Mouse (Mus musculus): ENCODE measurements around the gene Mylpf. TPM values are rescaled to one million over a fixed set of nuclear protein-coding genes. Genes with fewer than 3 reads are reported as not detected.

Mylpf gene
- polyA plus RNA-seq, 2 experiments from 2014 or later, result 26.7 to 30.7 TPM

DNA sequence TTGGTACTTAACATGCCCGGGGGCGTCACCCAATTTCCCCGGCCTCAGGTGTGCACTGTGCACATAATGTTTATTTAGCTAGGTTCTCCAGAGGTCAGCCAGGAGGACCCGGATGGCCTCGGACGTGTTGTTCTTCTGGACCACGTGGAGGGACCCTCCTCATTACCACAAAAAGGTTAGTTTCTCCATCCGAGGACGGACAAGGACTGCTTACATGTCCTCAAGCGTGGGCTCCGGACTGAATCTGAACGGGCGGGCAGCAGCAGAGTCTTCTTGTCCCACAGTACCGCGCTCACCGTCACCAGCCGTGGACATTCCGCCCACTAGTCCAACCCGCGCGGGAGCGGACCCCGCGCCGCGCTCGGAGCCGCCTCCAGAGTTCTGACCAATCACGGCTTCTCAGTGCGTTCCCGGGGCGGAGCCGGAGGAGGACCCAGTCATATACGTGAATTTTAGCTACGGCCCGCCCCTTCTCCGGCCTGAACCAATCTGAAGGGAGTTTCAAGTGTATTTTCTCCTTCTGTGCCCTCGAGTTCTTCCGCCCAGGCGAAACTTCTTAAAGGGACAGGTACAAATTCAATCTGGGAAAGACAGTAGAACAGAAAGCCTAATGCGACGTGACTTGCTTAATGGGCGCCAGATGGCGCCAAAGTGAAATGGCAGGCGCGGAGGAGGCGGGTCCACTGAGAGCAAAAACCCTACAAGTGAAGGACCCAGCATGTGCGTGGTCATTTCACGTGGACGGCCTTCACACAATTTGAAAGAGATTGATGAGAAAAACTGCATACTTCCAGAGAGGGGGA, 51.8 kb downstream of the Mylpf start, which contains the start of gene Dctpp1:
Dctpp1 (minus strand) TSS at position 401 of the 803 bp plus-strand sequence.
- peak; percentile 99 for ATAC-seq

DNA sequence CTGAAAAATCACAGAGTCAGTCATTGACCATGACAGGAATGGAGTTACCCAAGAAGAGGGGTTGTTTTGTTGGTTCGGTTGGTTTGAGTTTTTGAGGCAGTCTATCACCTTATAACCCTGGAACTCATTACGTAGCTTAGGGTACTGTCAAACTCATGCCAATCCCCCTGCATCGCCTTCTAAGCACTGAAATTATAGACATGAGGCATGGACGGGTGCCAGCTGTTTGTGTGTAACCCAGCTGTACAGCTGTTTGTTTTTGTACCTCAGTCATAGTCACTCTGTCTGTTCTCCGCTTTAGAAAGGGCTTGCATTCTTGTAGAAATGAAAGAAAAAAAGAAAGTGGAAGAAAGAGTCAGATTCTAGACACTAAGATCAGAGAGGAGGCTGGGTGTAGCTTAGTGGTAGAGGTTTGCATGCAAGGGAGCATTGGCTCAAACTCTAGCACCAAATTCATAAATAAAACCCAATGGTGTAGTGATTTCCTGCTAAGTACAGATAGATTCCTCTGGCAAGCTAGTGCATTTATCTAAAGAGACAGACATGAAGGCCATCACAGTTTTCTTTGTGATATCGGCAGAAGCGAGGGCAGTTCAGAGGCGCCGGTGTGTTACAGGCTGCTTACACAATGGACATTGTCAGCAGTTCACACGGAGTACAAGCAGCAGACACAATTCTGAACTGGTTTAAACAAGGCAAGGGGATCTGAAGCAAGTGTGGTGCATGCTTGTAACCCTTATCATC, 53.7 kb downstream of the Mylpf start:
- ATAC-seq, result no peak

DNA sequence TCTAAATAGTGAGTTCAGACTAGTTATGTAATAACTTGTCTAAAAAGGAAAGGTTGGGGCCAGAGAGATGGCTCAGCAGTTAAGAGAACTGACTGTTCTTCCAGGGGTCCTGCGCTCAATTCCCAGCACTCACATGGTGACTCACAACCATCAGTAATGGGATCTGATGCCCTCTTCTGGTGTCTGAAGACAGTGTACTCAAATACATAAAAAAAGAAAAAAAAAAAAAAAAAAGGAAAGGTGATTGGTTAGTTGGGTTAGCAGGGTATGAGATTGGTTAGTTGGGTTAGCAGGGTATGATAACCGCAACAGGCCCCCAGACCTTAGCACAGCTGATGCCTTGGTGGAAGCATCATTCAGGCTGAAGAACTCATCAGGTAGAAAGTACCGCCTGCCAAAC, 54.8 kb downstream of the Mylpf start:
- ATAC-seq, result no peak

Other genes starting within 250 kb of the Mylpf start
- gene Cdipt, start 233.0 kb upstream of the Mylpf start, polyA plus RNA-seq (2017; shearing (Covaris generic)), result 100 to 1,000 TPM; 119 to 136 TPM
- 1 to 10 TPM in 1 of 2 experiments, under 1 TPM in 1; 0.37 to 1.5 TPM for gene Cdiptos, start 232.8 kb upstream of the Mylpf start, polyA plus RNA-seq (2017; shearing (Covaris generic))
- 10 to 100 TPM; 12.5 to 18.3 TPM for gene Mvp, start 194.3 kb upstream of the Mylpf start, polyA plus RNA-seq (2017; shearing (Covaris generic))
- not detected for gene Pagr1b, start 192.4 kb upstream of the Mylpf start, polyA plus RNA-seq (2017; shearing (Covaris generic))
- 10 to 100 TPM; 39.6 to 56.7 TPM for gene Pagr1a, start 191.5 kb upstream of the Mylpf start, polyA plus RNA-seq (2017; shearing (Covaris generic))
- gene Gm42742, start 187.8 kb upstream of the Mylpf start, polyA plus RNA-seq (2017; shearing (Covaris generic)), result 10 to 100 TPM; 26.4 to 31.8 TPM
- 1 to 10 TPM in 1 of 2 experiments, not detected in 1; 2.1 TPM for gene Prrt2, start 187.7 kb upstream of the Mylpf start, polyA plus RNA-seq (2017; shearing (Covaris generic))
- gene Maz, start 181.9 kb upstream of the Mylpf start, polyA plus RNA-seq (2017; shearing (Covaris generic)), result 10 to 100 TPM; 19.0 to 19.1 TPM
- 10 to 100 TPM; 38.7 to 48.2 TPM for gene Kif22, start 166.4 kb upstream of the Mylpf start, polyA plus RNA-seq (2017; shearing (Covaris generic))
- gene Zg16, start 121.6 kb upstream of the Mylpf start, polyA plus RNA-seq (2017; shearing (Covaris generic)), result not detected
- 100 to 1,000 TPM; 258 to 336 TPM for gene AI467606, start 117.5 kb upstream of the Mylpf start, polyA plus RNA-seq (2017; shearing (Covaris generic))
- 10 to 100 TPM in 1 of 2 experiments, 1 to 10 TPM in 1; 9.2 to 11.7 TPM for gene Qprt, start 86.7 kb upstream of the Mylpf start, polyA plus RNA-seq (2017; shearing (Covaris generic))
- 100 to 1,000 TPM; 157 to 159 TPM for gene Spn, start 71.1 kb upstream of the Mylpf start, polyA plus RNA-seq (2017; shearing (Covaris generic))
- gene Cd2bp2, start 12.8 kb upstream of the Mylpf start, polyA plus RNA-seq (2017; shearing (Covaris generic)), result 10 to 100 TPM; 38.9 to 50.5 TPM
- 10 to 100 TPM; 13.6 to 18.9 TPM for gene Tbc1d10b, start 422 bp upstream of the Mylpf start, polyA plus RNA-seq (2017; shearing (Covaris generic))
- gene Zfp553, start 24.2 kb downstream of the Mylpf start, polyA plus RNA-seq (2017; shearing (Covaris generic)), result 1 to 10 TPM; 4.1 to 8.0 TPM
- gene Sept1, start 24.2 kb downstream of the Mylpf start, polyA plus RNA-seq (2017; shearing (Covaris generic)), result 100 to 1,000 TPM; 811 to 836 TPM
- 1 to 10 TPM in 1 of 2 experiments, under 1 TPM in 1; 0.29 to 1.1 TPM for gene Zfp771, start 35.4 kb downstream of the Mylpf start, polyA plus RNA-seq (2017; shearing (Covaris generic))
- 10 to 100 TPM; 48.1 to 69.5 TPM for gene Dctpp1, start 51.8 kb downstream of the Mylpf start, polyA plus RNA-seq (2017; shearing (Covaris generic))
- gene Sephs2, start 65.2 kb downstream of the Mylpf start, polyA plus RNA-seq (2017; shearing (Covaris generic)), result 10 to 100 TPM; 29.9 to 31.3 TPM
- gene Itgal, start 87.4 kb downstream of the Mylpf start, polyA plus RNA-seq (2017; shearing (Covaris generic)), result 100 to 1,000 TPM; 149 to 232 TPM
- gene Zfp768, start 136.7 kb downstream of the Mylpf start, polyA plus RNA-seq (2017; shearing (Covaris generic)), result under 1 TPM in 1 of 2 experiments, not detected in 1; 0.19 TPM
- gene Zfp747, start 167.2 kb downstream of the Mylpf start, polyA plus RNA-seq (2017; shearing (Covaris generic)), result 10 to 100 TPM in 1 of 2 experiments, 1 to 10 TPM in 1; 9.9 to 11.2 TPM
- gene 9130019O22Rik, start 178.3 kb downstream of the Mylpf start, polyA plus RNA-seq (2017; shearing (Covaris generic)), result 1 to 10 TPM; 7.4 to 8.9 TPM
- 1 to 10 TPM; 4.0 to 6.1 TPM for gene E430018J23Rik, start 184.7 kb downstream of the Mylpf start, polyA plus RNA-seq (2017; shearing (Covaris generic))
- 1 to 10 TPM; 5.7 to 8.3 TPM for gene Zfp764, start 197.9 kb downstream of the Mylpf start, polyA plus RNA-seq (2017; shearing (Covaris generic))
- 10 to 100 TPM; 22.5 to 25.5 TPM for gene Zfp688, start 213.2 kb downstream of the Mylpf start, polyA plus RNA-seq (2017; shearing (Covaris generic))
- 1 to 10 TPM; 3.3 to 5.4 TPM for gene Zfp689, start 240.3 kb downstream of the Mylpf start, polyA plus RNA-seq (2017; shearing (Covaris generic))

All from activated CD4-positive, CD25-positive, alpha-beta regulatory T cell, adult 4 months (primary cell).